Mouse (Mus musculus): ENCODE results near the gene Pml. TPM values are rescaled to one million over a fixed set of nuclear protein-coding genes. Genes with fewer than 3 reads are reported as not detected.
A peak's percentile ranks its signal among the peaks of the same experiment; 100 is the strongest.
"Not testable (repeated sequence)": the region's sequence is repeated elsewhere in the genome, so short reads cannot be mapped to it uniquely, and the experiment has no call there.

Pml gene
- polyA plus RNA-seq, 1 experiment from 2014 or later: 13.5 TPM

DNA sequence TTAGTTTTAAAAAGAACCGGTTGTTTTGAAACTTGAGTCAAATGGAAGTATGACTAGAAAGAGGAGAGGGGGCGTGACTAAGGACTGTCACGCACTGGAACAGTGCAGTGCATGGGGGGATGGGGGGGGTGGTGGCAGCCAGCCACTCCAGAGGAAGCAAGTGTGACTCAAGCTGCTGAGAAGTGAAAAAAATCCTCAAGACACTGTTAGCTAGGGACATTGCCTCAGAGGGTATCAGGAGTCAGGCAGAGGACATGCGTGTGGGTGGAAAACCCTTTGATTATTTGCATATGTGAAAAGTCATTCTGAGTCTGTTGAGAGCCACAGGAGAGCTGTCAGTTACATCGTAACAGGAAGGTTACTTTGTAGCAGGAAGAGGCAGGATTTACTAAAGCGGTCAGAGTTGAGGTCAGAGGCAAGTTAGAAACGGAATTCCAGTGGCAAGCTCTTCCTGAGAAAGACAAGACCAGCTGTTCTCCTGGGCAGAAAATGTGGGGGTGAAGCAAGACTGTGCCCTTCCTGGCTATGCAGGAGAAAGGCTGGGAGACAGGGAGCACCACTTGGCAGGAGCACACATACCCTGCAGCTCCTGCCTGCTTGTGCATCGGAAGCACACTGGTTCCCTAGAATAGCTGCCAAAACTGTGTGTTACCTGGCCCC, 25.7 kb upstream of the Pml start:
- Histone ChIP-seq H3K9ac (ENCODE audit: low read depth, low read length) (peak overlapping the region; percentile 63; the same call in 1 of the 2 replicates), H3K4me3 (ENCODE audit: low read depth, low read length) (no peak overlapping the region), H3K9me3 (replicated peaks; ENCODE audit: control insufficient read depth, low read length) (no peaks in the 10 kb centered on the region), H3K36me3 (ENCODE audit: control insufficient read depth, insufficient read depth, low read length) (no peaks in the 10 kb centered on the region), H3K4me1 (ENCODE audit: control insufficient read depth, insufficient read depth, low read length) (peaks cover 21% of the 10 kb centered on the region), H3K27ac (ENCODE audit: low read depth, low read length) (peak overlapping the region; percentile 85), H3K27me3 (ENCODE audit: control insufficient read depth, insufficient read depth, low read length) (no peaks in the 10 kb centered on the region), H3K4me2 (peak overlapping the region; percentile 49)
- WGBS (ENCODE audit: insufficient replicate concordance): 14% methylated on average over 8 of the region's 8 CpGs
- peak; percentile 71; the same call in 1 of the 2 replicates for ATAC-seq (replicated peaks; ENCODE audit: insufficient number of reproducible peaks, low FRiP score, low TSS enrichment)

GRCm38 (mm10) chr9:58274626-58275025, 25.0 kb upstream of the Pml start:
- no peaks in the 10 kb centered on the region for H3K27me3 ChIP-seq (ENCODE audit: control insufficient read depth, insufficient read depth, low read length)
- H3K9me3 ChIP-seq (replicated peaks; ENCODE audit: control insufficient read depth, low read length): no peaks in the 10 kb centered on the region
- peaks cover 17% of the 10 kb centered on the region for H3K4me1 ChIP-seq (ENCODE audit: control insufficient read depth, insufficient read depth, low read length)
- H3K4me2 ChIP-seq: no peak overlapping the region
- WGBS (ENCODE audit: insufficient replicate concordance): 35% methylated on average over 3 of the region's 3 CpGs
- ATAC-seq (replicated peaks; ENCODE audit: insufficient number of reproducible peaks, low FRiP score, low TSS enrichment): no peak
- H3K27ac ChIP-seq (ENCODE audit: low read depth, low read length): peak overlapping the region; percentile 85
- no peak overlapping the region for H3K4me3 ChIP-seq (ENCODE audit: low read depth, low read length)
- no peaks in the 10 kb centered on the region for H3K36me3 ChIP-seq (ENCODE audit: control insufficient read depth, insufficient read depth, low read length)
- no peak overlapping the region for H3K9ac ChIP-seq (ENCODE audit: low read depth, low read length)

GRCm38 (mm10) chr9:58274101-58274604, 24.6 kb upstream of the Pml start:
- Histone ChIP-seq H3K27me3 (ENCODE audit: control insufficient read depth, insufficient read depth, low read length) (no peaks in the 10 kb centered on the region), H3K4me3 (ENCODE audit: low read depth, low read length) (no peak overlapping the region), H3K27ac (ENCODE audit: low read depth, low read length) (peak overlapping the region; percentile 85; the same call in 1 of the 2 replicates), H3K9me3 (replicated peaks; ENCODE audit: control insufficient read depth, low read length) (no peaks in the 10 kb centered on the region), H3K36me3 (ENCODE audit: control insufficient read depth, insufficient read depth, low read length) (no peaks in the 10 kb centered on the region), H3K4me1 (ENCODE audit: control insufficient read depth, insufficient read depth, low read length) (peaks cover 17% of the 10 kb centered on the region), H3K9ac (ENCODE audit: low read depth, low read length) (no peak overlapping the region), H3K4me2 (no peak overlapping the region)
- no peak for ATAC-seq (replicated peaks; ENCODE audit: insufficient number of reproducible peaks, low FRiP score, low TSS enrichment)
- 77% methylated on average over 7 of the region's 7 CpGs for WGBS (ENCODE audit: insufficient replicate concordance)

- H3K9ac ChIP-seq (ENCODE audit: low read depth, low read length): no peak overlapping the region
- no peak overlapping the region for H3K4me2 ChIP-seq
- no peak for ATAC-seq (replicated peaks; ENCODE audit: insufficient number of reproducible peaks, low FRiP score, low TSS enrichment)
- H3K27ac ChIP-seq (ENCODE audit: low read depth, low read length): no peak overlapping the region
- no peaks in the 10 kb centered on the region for H3K36me3 ChIP-seq (ENCODE audit: control insufficient read depth, insufficient read depth, low read length)
- H3K9me3 ChIP-seq (replicated peaks; ENCODE audit: control insufficient read depth, low read length): no peaks in the 10 kb centered on the region
- 70% methylated on average over 9 of the region's 9 CpGs for WGBS (ENCODE audit: insufficient replicate concordance)
- H3K4me3 ChIP-seq (ENCODE audit: low read depth, low read length): no peak overlapping the region
- no peaks in the 10 kb centered on the region for H3K27me3 ChIP-seq (ENCODE audit: control insufficient read depth, insufficient read depth, low read length)
- peaks cover 17% of the 10 kb centered on the region for H3K4me1 ChIP-seq (ENCODE audit: control insufficient read depth, insufficient read depth, low read length)
These were observed 23.3 kb upstream of the Pml start for GRCm38 (mm10) chr9:58272855-58273254.

GRCm38 (mm10) chr9:58272068-58272541, 22.5 kb upstream of the Pml start:
- Histone ChIP-seq H3K9ac (ENCODE audit: low read depth, low read length) (no peak overlapping the region), H3K4me2 (no peak overlapping the region), H3K36me3 (ENCODE audit: control insufficient read depth, insufficient read depth, low read length) (no peaks in the 10 kb centered on the region), H3K4me1 (ENCODE audit: control insufficient read depth, insufficient read depth, low read length) (peaks cover 17% of the 10 kb centered on the region), H3K27ac (ENCODE audit: low read depth, low read length) (no peak overlapping the region), H3K27me3 (ENCODE audit: control insufficient read depth, insufficient read depth, low read length) (no peaks in the 10 kb centered on the region), H3K9me3 (replicated peaks; ENCODE audit: control insufficient read depth, low read length) (no peaks in the 10 kb centered on the region), H3K4me3 (ENCODE audit: low read depth, low read length) (no peak overlapping the region)
- 69% methylated on average over 2 of the region's 2 CpGs for WGBS (ENCODE audit: insufficient replicate concordance)
- ATAC-seq (replicated peaks; ENCODE audit: insufficient number of reproducible peaks, low FRiP score, low TSS enrichment): no peak

- not testable (repeated sequence) for H3K27me3 ChIP-seq (ENCODE audit: control insufficient read depth, insufficient read depth, low read length); H3K4me2 ChIP-seq; H3K4me3 ChIP-seq (ENCODE audit: low read depth, low read length); H3K36me3 ChIP-seq (ENCODE audit: control insufficient read depth, insufficient read depth, low read length); ATAC-seq (replicated peaks; ENCODE audit: insufficient number of reproducible peaks, low FRiP score, low TSS enrichment); H3K9me3 ChIP-seq (replicated peaks; ENCODE audit: control insufficient read depth, low read length); H3K27ac ChIP-seq (ENCODE audit: low read depth, low read length); H3K9ac ChIP-seq (ENCODE audit: low read depth, low read length)
- 88% methylated on average over 9 of the region's 9 CpGs for WGBS (ENCODE audit: insufficient replicate concordance)
- H3K4me1 ChIP-seq (ENCODE audit: control insufficient read depth, insufficient read depth, low read length): peaks cover 22% of the 10 kb centered on the region
These were observed 22.0 kb upstream of the Pml start for GRCm38 (mm10) chr9:58271551-58271950.

DNA sequence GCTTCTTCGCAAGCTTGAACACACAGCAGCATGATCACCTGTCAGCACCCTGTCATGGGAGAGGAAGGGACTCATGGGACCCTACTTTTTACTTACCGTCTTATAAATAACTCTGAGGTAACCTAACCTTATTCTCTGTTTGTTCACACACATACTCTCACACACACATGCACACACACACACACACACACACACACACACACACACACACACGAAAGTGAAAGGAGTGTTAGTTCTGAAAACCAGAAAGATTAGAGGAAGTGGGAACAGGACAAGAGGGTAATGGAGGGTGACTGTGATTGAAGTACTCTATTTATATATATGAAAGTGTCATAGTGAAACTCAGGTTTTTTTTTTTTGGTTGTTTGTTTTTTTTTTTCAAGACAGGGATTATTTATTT, 21.5 kb upstream of the Pml start:
- H3K4me3 ChIP-seq (ENCODE audit: low read depth, low read length): no peak overlapping the region
- no peak for ATAC-seq (replicated peaks; ENCODE audit: insufficient number of reproducible peaks, low FRiP score, low TSS enrichment)
- H3K4me2 ChIP-seq: no peak overlapping the region
- no peak overlapping the region for H3K27ac ChIP-seq (ENCODE audit: low read depth, low read length)
- H3K27me3 ChIP-seq (ENCODE audit: control insufficient read depth, insufficient read depth, low read length): no peaks in the 10 kb centered on the region
- no peaks in the 10 kb centered on the region for H3K36me3 ChIP-seq (ENCODE audit: control insufficient read depth, insufficient read depth, low read length)
- peaks cover 27% of the 10 kb centered on the region for H3K4me1 ChIP-seq (ENCODE audit: control insufficient read depth, insufficient read depth, low read length)
- WGBS (ENCODE audit: insufficient replicate concordance): 74% methylated on average over 3 of the region's 3 CpGs
- no peaks in the 10 kb centered on the region for H3K9me3 ChIP-seq (replicated peaks; ENCODE audit: control insufficient read depth, low read length)
- no peak overlapping the region for H3K9ac ChIP-seq (ENCODE audit: low read depth, low read length)

DNA sequence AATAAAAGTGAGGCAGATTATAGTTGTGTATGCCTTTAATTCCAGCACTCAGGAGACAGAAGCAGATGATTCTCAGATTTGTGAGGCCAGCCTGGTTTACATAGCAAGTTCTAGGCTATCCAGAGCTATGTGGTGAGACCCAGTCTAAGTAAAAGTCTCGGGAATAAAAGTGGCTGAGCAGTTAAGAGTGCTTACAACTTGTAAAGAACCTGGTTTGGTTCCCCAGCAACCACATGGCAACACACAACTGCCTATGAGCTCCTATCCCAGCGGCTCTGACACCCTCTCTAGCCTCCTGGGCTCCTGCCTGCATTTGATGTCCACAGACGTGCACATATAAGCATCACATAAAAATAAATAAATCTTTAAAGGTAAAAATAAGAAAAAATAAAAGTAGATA, 20.5 kb upstream of the Pml start:
- Histone ChIP-seq H3K4me1 (ENCODE audit: control insufficient read depth, insufficient read depth, low read length) (peaks cover 19% of the 10 kb centered on the region), H3K9ac (ENCODE audit: low read depth, low read length) (no peak overlapping the region), H3K27me3 (ENCODE audit: control insufficient read depth, insufficient read depth, low read length) (no peaks in the 10 kb centered on the region), H3K9me3 (replicated peaks; ENCODE audit: control insufficient read depth, low read length) (no peaks in the 10 kb centered on the region), H3K4me3 (ENCODE audit: low read depth, low read length) (no peak overlapping the region), H3K36me3 (ENCODE audit: control insufficient read depth, insufficient read depth, low read length) (no peaks in the 10 kb centered on the region), H3K27ac (ENCODE audit: low read depth, low read length) (no peak overlapping the region), H3K4me2 (no peak overlapping the region)
- WGBS (ENCODE audit: insufficient replicate concordance): 41% methylated on average over 3 of the region's 3 CpGs
- no peak for ATAC-seq (replicated peaks; ENCODE audit: insufficient number of reproducible peaks, low FRiP score, low TSS enrichment)

Measured in heart, embryonic 11.5 days (tissue).